Mouse (Mus musculus) embryonic facial prominence, embryonic 11.5 days (tissue): ENCODE measurements around the gene Pik3cg. TPM values are rescaled to one million over a fixed set of nuclear protein-coding genes. Genes with fewer than 3 reads are reported as not detected.

Experiments used
- polyA plus RNA-seq: library from polyadenylated mRNA; unstranded; fragments of >200 nt; fragmentation: Nextera tagmentation; extraction: Ambion mirVana; gene quantifications from 2 replicates; pipeline ENCODE4 v1.2.1, GENCODE M21; 2014

Pik3cg gene
- polyA plus RNA-seq, 1 experiment from 2014 or later: 1.8 TPM

Other genes starting within 250 kb of the Pik3cg start
- 59.4 and 65.4 TPM in 2 replicates for gene Prkar2b, start 147.4 kb downstream of the Pik3cg start, polyA plus RNA-seq
- gene Ccdc71l, start 170.0 kb upstream of the Pik3cg start, polyA plus RNA-seq: 6.5 and 7.3 TPM in 2 replicates